Mouse (Mus musculus): Measurements from ENCODE around the gene Cdh23.
A peak's percentile ranks its signal among the peaks of the same experiment; 100 is the strongest.

The Cdh23 gene

GRCm38 (mm10) chr10:60400507-60401295, 295.6 kb downstream of the Cdh23 start:
- DNase-seq (ENCODE audit: low spot score in 2 of 2), result no peak

DNA sequence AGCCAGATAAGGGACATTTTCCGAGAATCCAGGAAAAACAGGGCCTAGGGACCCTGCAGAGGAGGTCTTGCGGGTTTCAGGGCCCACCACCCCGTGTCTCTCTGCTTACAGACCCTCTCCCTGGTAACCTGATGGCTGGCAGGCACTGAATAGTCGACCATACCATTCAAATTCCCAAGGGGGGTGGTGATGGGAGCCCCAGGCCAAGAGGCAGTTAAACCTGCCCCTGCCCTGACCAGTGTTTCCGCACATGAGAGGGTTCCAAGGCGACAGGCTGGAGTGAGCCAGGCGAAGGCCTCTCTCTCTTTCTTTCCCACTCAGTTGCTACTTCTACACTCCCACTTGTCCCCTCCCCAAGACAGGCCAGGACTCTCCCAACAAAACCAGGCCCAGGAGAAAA, 296.8 kb downstream of the Cdh23 start, which contains the start of gene Gm17455:
Gene Gm17455, plus strand, starts transcription at position 278 of the 400 bp plus-strand sequence.
- no peak for DNase-seq (ENCODE audit: low spot score in 2 of 2)

DNA sequence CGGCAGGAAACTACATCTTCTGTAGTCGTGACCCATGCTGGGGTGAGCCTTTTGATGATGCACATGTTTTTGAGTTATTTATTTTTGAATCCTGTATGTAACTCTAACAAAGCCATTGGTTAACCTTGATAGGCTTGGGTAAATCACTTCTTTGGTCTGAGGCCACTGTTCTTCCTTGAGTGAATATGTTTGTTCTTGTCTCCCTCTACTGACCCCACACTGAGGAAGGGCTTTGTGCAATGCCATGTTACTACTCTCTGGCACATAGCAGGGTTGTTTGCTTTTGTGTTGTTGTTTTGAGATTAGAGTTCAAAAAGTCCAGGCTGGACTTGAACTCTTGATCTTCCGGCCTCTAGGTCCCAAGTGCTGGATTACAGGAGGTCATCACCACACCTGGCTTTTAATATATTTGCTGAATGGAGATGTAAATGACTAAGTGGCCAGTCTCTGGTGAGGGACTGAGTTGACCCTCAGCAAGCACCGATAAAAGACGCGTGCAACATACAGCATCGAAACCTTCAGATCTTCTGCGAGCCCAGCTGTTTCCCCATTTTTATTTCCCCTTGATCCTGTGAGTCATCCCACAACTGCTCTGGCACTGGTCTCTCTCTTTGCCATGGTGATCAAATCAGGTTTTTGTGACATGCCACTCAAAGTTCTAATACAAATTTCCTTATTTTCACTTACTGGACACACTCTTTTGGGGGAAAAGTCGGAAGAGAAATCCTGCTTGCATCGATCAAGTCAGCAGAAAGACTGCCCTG, 298.1 kb downstream of the Cdh23 start:
- no peak for DNase-seq (ENCODE audit: low spot score in 2 of 2)

DNA sequence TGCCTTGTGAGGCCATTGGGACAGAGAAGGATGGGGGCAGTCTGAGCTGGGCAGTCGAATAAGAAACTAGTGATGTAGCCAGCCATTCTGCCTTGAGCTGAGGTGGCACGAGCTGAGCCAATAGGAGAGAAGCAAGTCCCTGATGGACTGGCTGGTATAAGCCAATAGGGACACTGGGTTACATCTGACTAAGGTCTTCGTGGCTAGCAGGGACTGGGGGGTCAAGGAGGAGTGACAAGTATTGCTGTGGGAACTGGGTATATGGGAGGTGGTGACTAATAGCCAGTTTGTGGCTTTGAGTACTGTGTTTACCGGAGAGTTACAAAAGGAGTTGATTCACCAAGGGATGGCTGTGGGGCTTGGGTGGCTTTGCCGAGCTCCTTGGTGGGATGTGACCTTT, 300.7 kb downstream of the Cdh23 start:
- no peak for DNase-seq (ENCODE audit: low spot score in 2 of 2)

DNA sequence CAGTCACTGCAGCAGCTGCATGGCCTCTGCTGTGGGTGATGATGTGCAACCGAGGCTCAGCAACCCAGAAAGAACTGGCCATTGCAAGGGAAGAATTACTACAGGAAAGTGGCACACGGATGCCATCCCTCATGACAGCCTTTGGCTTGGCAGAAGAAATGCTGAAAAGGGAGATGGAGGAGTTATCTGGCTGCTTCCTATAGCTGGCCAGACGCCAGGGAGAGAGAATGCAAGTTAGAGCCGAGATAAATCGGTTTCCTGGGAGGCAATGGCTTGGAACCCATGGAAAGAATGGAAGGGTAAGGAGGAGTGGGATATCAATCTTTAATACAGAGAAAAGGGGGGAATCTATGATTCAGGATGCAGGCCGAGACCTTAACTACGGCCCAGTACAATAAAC, 301.4 kb downstream of the Cdh23 start:
- DNase-seq (ENCODE audit: low spot score in 2 of 2), result peak in 1 of 2 experiments; percentile 53

DNA sequence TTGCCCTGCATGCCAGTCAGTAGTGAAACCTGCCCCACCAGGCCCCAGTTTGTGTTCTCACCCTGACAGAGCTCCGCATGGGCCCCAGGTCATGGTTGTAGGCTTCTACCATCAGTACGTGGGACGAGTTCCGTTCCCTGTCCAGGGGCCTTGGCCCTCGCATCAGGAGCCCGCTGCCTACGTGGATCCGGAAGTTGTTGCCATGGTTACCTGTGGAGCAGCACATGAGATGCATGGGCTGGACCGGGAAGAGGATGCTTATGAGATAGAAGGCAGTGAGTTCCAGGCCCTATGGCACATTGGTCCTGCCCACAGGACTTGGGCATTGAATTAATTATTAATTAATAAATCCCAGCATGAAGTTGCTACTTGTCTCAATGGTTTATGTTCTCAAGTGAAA, 304.6 kb downstream of the Cdh23 start:
- DNase-seq (ENCODE audit: low spot score in 2 of 2), result no peak

- no peak for DNase-seq (ENCODE audit: low spot score in 2 of 2)
Measured at GRCm38 (mm10) chr10:60390904-60391420, 305.3 kb downstream of the Cdh23 start.

- DNase-seq (ENCODE audit: low spot score in 2 of 2), result no peak
Measured at GRCm38 (mm10) chr10:60390177-60390903, 305.9 kb downstream of the Cdh23 start.

GRCm38 (mm10) chr10:60389447-60389865, 306.8 kb downstream of the Cdh23 start:
- no peak for DNase-seq (ENCODE audit: low spot score in 2 of 2)

DNA sequence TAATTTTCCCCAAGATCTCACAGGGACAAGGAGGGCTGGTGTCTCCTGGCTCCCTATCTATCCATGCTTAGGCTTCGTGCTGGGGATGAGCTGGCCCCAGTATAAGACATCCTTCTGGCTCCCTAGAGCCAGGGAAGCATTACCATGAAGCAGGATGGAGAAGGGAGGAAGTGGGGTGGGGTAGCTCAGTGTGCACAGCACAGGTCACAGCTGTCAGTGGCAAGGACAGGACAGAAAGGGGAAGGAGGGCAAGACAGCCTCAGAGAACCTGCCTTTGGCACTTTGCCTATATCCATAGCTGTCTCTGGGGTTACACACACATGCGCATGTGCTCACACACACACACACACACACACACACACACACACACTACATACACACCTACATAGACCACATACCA, 308.0 kb downstream of the Cdh23 start:
- DNase-seq (ENCODE audit: low spot score in 2 of 2), result no peak

DNA sequence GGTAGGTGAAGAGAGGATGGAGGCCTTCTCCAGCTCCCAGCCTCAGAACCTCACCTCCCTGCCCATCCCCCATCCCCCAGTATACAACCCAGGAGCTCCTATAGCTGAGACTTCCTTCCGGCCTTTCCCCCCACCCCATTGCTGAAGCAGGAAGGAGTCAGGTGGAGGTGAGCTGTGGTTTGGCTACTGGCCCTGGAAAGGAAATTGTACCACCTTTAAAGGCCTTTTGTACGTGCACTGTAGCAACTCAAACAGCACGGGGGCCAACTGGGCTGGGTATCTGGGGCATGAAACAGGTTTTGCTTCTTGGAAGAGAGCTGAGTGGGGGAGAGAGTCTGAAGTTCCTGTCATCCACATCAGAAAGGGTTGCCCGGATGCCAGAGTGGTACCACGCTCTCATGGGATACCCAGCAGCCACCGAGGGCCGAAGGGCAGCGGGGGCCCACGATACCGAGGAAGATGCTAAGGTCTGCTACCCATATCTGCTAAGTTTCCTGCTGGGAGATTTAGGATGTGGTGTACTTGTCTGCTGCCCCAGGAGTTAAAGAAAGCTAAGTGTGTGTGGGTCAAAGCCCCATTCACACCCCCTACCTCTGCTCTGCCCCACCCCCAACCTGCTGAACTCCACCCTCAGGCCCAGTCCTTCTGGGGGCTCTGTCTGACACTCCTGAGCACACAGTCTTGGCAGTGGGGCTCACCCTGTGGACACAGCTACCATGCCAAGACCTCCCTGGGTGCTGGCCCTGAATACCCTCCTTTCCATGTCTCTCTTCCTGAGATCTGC, 315.0 kb downstream of the Cdh23 start:
- no peak for DNase-seq (ENCODE audit: low spot score in 2 of 2)

- no peak for DNase-seq (ENCODE audit: low spot score in 2 of 2)
Measured at GRCm38 (mm10) chr10:60380229-60380628, 316.1 kb downstream of the Cdh23 start.

DNA sequence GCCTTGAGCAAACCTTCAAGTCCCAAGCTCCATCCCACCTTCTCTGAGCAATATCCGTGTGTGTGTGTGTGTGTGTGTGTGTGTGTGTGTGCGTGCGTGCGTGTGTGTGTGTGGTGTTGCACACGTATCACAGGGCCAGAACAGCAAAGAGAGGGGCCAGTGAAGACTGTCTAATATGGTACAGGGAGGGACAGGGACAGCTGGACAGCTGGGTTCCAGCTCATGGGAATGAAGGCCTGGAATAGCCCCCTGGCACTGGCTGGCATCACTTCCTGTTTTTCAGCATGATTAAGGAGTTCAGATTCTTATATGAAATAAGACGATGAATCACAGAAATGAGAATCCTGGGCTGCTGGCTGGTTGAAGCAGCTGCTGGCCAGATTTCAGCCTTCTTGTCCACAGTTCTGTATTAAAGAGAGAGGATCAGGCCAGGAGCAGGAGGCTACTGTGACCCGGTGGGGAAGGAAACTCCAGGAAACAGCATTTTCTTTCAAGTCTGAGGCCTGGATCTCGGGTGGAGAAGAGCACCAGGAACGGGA, 316.8 kb downstream of the Cdh23 start:
- no peak for DNase-seq (ENCODE audit: low spot score in 2 of 2)

DNA sequence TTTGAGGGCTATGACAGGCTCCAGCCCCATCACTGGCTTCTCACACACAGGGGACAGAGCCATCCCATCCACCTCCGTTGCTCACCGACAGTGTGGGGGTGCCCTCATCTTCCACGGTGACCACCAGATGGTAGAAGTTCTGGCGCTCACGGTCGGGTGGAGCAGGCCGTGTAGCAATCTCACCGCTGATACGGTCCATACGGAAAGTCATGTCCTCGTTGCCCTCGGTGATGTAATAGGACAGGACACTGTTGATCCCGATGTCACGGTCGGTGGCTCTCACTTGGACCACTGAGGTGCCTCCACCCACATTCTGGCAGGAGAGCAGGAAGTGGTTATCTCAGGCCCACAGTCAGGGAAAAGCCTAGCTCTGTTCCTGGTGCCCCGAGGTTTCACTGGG, 319.6 kb downstream of the Cdh23 start:
- DNase-seq (ENCODE audit: low spot score in 2 of 2), result no peak

- DNase-seq (ENCODE audit: low spot score in 2 of 2), result no peak
Measured at GRCm38 (mm10) chr10:60373937-60374578, 322.2 kb downstream of the Cdh23 start.

- DNase-seq (ENCODE audit: low spot score in 2 of 2), result no peak
Measured at GRCm38 (mm10) chr10:60373543-60373936, 322.8 kb downstream of the Cdh23 start.

- DNase-seq (ENCODE audit: low spot score in 2 of 2), result no peak
Measured at GRCm38 (mm10) chr10:60371596-60372386, 324.5 kb downstream of the Cdh23 start.

- DNase-seq (ENCODE audit: low spot score in 2 of 2), result no peak
Measured at GRCm38 (mm10) chr10:60370601-60371061, 325.7 kb downstream of the Cdh23 start.

DNA sequence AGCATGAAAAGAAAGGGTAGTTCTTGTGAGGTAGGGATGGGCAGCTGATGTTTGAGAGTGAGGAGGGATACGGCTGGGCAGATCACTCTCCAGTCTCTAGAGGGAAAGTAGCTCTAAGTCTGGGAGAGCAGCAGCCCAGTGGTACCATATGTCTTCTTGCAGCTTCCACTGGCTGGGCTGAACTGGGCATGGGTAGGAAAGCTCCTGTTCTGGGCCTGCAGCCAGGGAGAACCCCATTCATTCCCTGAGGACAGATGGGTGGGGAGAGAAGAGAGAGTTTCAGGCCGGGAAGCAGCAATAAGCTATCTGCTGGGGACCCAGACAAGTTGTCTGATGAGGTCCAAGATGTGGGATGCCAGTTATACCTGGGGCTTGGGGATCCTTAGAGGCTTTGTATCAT, 326.2 kb downstream of the Cdh23 start:
- no peak for DNase-seq (ENCODE audit: low spot score in 2 of 2)

DNA sequence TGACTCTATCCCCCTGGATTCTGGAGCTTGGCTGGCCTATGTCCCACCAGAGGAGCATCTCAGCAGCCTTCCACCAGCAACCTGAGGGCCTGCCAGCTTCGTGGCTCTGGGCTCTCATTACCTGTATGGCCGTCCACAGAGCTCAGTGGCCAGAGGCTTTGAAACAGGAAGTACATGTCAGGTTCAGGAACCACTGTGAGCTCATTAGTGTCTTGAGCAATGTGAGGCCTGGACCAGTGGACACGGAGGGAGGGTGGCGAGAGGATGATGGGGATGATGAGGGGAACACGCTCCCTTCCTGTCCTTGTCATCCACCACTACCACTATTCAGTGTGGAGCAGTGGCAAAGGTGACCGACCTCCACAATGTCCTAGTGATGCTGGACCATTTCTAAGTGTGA, 326.9 kb downstream of the Cdh23 start:
- DNase-seq (ENCODE audit: low spot score in 2 of 2), result no peak

All from left cerebral cortex, adult 9 months (tissue).